Mouse (Mus musculus) skeletal muscle tissue, adult 2 months (tissue): ENCODE data around the gene Slc29a3.

Source experiments
- DNase-seq: peaks from one replicate; pipeline ENCODE4 v3.0.0-alpha.2; 2012; ENCODE audit warnings: low read depth, low spot score

The Slc29a3 gene

GRCm38 (mm10) chr10:60752040-60753020 is at the start of gene Slc29a3:
TSS of gene Slc29a3 (minus strand) at chr10:60752794.
- DNase-seq: peak; percentile 89

GRCm38 (mm10) chr10:60801898-60802412 is 49.4 kb upstream of the Slc29a3 start:
- DNase-seq: no peak

GRCm38 (mm10) chr10:60801168-60801897 is 48.7 kb upstream of the Slc29a3 start:
- DNase-seq: no peak

- DNase-seq: no peak
These were observed 47.9 kb upstream of the Slc29a3 start for GRCm38 (mm10) chr10:60800295-60801167.

GRCm38 (mm10) chr10:60797682-60798422 is 45.3 kb upstream of the Slc29a3 start:
- no peak for DNase-seq

- DNase-seq: no peak
These were observed 43.9 kb upstream of the Slc29a3 start for GRCm38 (mm10) chr10:60796474-60796873.

GRCm38 (mm10) chr10:60796028-60796427 is 43.4 kb upstream of the Slc29a3 start:
- DNase-seq: no peak

GRCm38 (mm10) chr10:60794792-60795191 is 42.2 kb upstream of the Slc29a3 start:
- no peak for DNase-seq

- DNase-seq: no peak
These were observed 41.8 kb upstream of the Slc29a3 start for GRCm38 (mm10) chr10:60794374-60794773.

- DNase-seq: no peak
These were observed 40.2 kb upstream of the Slc29a3 start for GRCm38 (mm10) chr10:60792841-60793240.

- no peak for DNase-seq
These were observed 39.8 kb upstream of the Slc29a3 start for GRCm38 (mm10) chr10:60792365-60792764.

GRCm38 (mm10) chr10:60790912-60791311 is 38.3 kb upstream of the Slc29a3 start:
- no peak for DNase-seq

GRCm38 (mm10) chr10:60787303-60788074 is 34.9 kb upstream of the Slc29a3 start:
- no peak for DNase-seq

- no peak for DNase-seq
These were observed 31.0 kb upstream of the Slc29a3 start for GRCm38 (mm10) chr10:60783608-60784007.

GRCm38 (mm10) chr10:60779628-60780027 is 27.0 kb upstream of the Slc29a3 start:
- peak; percentile 72 for DNase-seq

GRCm38 (mm10) chr10:60778542-60778941 is 25.9 kb upstream of the Slc29a3 start:
- DNase-seq: no peak

GRCm38 (mm10) chr10:60775473-60775872 is 22.9 kb upstream of the Slc29a3 start:
- no peak for DNase-seq

- no peak for DNase-seq
These were observed 22.0 kb upstream of the Slc29a3 start for GRCm38 (mm10) chr10:60774616-60775015.

GRCm38 (mm10) chr10:60770855-60771254 is 18.3 kb upstream of the Slc29a3 start:
- no peak for DNase-seq

- DNase-seq: no peak
These were observed 16.0 kb upstream of the Slc29a3 start for GRCm38 (mm10) chr10:60768614-60769013.
